Mouse (Mus musculus): Measurements from ENCODE around the gene Krt13. TPM values are rescaled to one million over a fixed set of nuclear protein-coding genes. Genes with fewer than 3 reads are reported as not detected.

Krt13 gene
- total RNA-seq (2023): not detected in 2 replicates

GRCm38 (mm10) chr11:100121466-100121865, at the start of gene Krt13:
Gene Krt13, minus strand, starts transcription at chr11:100121566.

GRCm38 (mm10) chr11:100148615-100149330, 27.4 kb upstream of the Krt13 start, which contains the start of gene Krt19:
Gene Krt19, minus strand, starts transcription at chr11:100148665.

GRCm38 (mm10) chr11:100135731-100136130, 14.4 kb upstream of the Krt13 start, which contains the start of gene Krt15:
Gene Krt15, minus strand, starts transcription at chr11:100135928.

GRCm38 (mm10) chr11:100105576-100106122, 15.7 kb downstream of the Krt13 start, which contains the start of gene Krt36:
Gene Krt36, minus strand, starts transcription at chr11:100105626.

GRCm38 (mm10) chr11:100096141-100096540, 25.2 kb downstream of the Krt13 start, which contains the start of gene Krt35:
Gene Krt35, minus strand, starts transcription at chr11:100096241.

GRCm38 (mm10) chr11:100087861-100088260, 33.5 kb downstream of the Krt13 start, which contains the start of gene Krt32:
Gene Krt32, minus strand, starts transcription at chr11:100088226.

Other genes with a start within 250 kb of the Krt13 start
- gene Krtap9-1, start 248.2 kb downstream of the Krt13 start, total RNA-seq (2023): not detected in 2 replicates
- not detected in 2 replicates for gene Gm11567, start 242.4 kb downstream of the Krt13 start, total RNA-seq (2023)
- gene Krtap31-1, start 213.6 kb downstream of the Krt13 start, total RNA-seq (2023): not detected in 2 replicates
- gene Gm11565, start 206.8 kb downstream of the Krt13 start, total RNA-seq (2023): not detected in 2 replicates
- gene Krtap31-2, start 185.3 kb downstream of the Krt13 start, total RNA-seq (2023): not detected in 2 replicates
- gene Krtap9-5, start 173.1 kb downstream of the Krt13 start, total RNA-seq (2023): not detected in 2 replicates
- not detected in 2 replicates for gene Krtap29-1, start 142.5 kb downstream of the Krt13 start, total RNA-seq (2023)
- gene Krtap16-1, start 135.0 kb downstream of the Krt13 start, total RNA-seq (2023): not detected in 2 replicates
- gene Krtap17-1, start 127.6 kb downstream of the Krt13 start, total RNA-seq (2023): not detected in 2 replicates
- not detected in 2 replicates for gene Krt33a, start 105.4 kb downstream of the Krt13 start, total RNA-seq (2023)
- not detected in 2 replicates for gene Krt33b, start 91.7 kb downstream of the Krt13 start, total RNA-seq (2023)
- gene Krt34, start 80.0 kb downstream of the Krt13 start, total RNA-seq (2023): not detected in 2 replicates
- not detected in 2 replicates for gene Krt31, start 71.0 kb downstream of the Krt13 start, total RNA-seq (2023)
- not detected in 2 replicates for gene Krt32, start 33.3 kb downstream of the Krt13 start, total RNA-seq (2023)
- gene Krt35, start 25.3 kb downstream of the Krt13 start, total RNA-seq (2023): not detected in 2 replicates
- not detected in 2 replicates for gene Krt36, start 15.9 kb downstream of the Krt13 start, total RNA-seq (2023)
- not detected in 2 replicates for gene Krt15, start 14.4 kb upstream of the Krt13 start, total RNA-seq (2023)
- not detected in 2 replicates for gene Krt19, start 27.1 kb upstream of the Krt13 start, total RNA-seq (2023)
- not detected in 2 replicates for gene Krt9, start 71.7 kb upstream of the Krt13 start, total RNA-seq (2023)
- not detected in 2 replicates for gene Krt14, start 86.0 kb upstream of the Krt13 start, total RNA-seq (2023)
- not detected in 2 replicates for gene Krt16, start 127.3 kb upstream of the Krt13 start, total RNA-seq (2023)
- not detected in 2 replicates for gene Krt17, start 139.5 kb upstream of the Krt13 start, total RNA-seq (2023)
- gene Krt42, start 148.3 kb upstream of the Krt13 start, total RNA-seq (2023): not detected in 2 replicates
- gene Eif1, start 198.3 kb upstream of the Krt13 start, total RNA-seq (2023): 1,814 and 1,969 TPM in 2 replicates
- gene Gast, start 212.8 kb upstream of the Krt13 start, total RNA-seq (2023): not detected in 2 replicates
- gene Hap1, start 234.6 kb upstream of the Krt13 start, total RNA-seq (2023): 0.22 and 0.34 TPM in 2 replicates

Data from neutrophil, adult 65 days (primary cell).